Mouse (Mus musculus): ENCODE measurements around the gene Scnn1b. TPM values are rescaled to one million over a fixed set of nuclear protein-coding genes. Genes with fewer than 3 reads are reported as not detected.

Gene Scnn1b
- not detected in 2 replicates for polyA plus RNA-seq (2012; ENCODE audit: low replicate concordance)

GRCm38 (mm10) chr7:121864858-121865585, at the start of gene Scnn1b:
TSS of gene Scnn1b (plus strand) at chr7:121865038.

Other genes with a start within 250 kb of the Scnn1b start
- 1.0 and 1.5 TPM in 2 replicates for gene Usp31, start 157.8 kb upstream of the Scnn1b start, polyA plus RNA-seq (2012; ENCODE audit: low replicate concordance)
- not detected in 2 replicates for gene Scnn1g, start 130.6 kb upstream of the Scnn1b start, polyA plus RNA-seq (2012; ENCODE audit: low replicate concordance)
- gene Cog7, start 116.7 kb downstream of the Scnn1b start, polyA plus RNA-seq (2012; ENCODE audit: low replicate concordance), result 5.3 and 7.0 TPM in 2 replicates
- gene Gga2, start 156.2 kb downstream of the Scnn1b start, polyA plus RNA-seq (2012; ENCODE audit: low replicate concordance), result 141 and 162 TPM in 2 replicates
- gene Ubfd1, start 202.1 kb downstream of the Scnn1b start, polyA plus RNA-seq (2012; ENCODE audit: low replicate concordance), result 21.2 and 44.2 TPM in 2 replicates
- gene Ears2, start 202.2 kb downstream of the Scnn1b start, polyA plus RNA-seq (2012; ENCODE audit: low replicate concordance), result 12.4 and 12.7 TPM in 2 replicates
- gene Ndufab1, start 236.8 kb downstream of the Scnn1b start, polyA plus RNA-seq (2012; ENCODE audit: low replicate concordance), result 308 and 682 TPM in 2 replicates